Mouse (Mus musculus) left cerebral cortex, adult 11 months (tissue): ENCODE measurements around the gene Ldlr.

Source experiments
- DNase-seq: peaks from one replicate; pipeline ENCODE4 v3.0.0; 2022; ENCODE audit warnings: low spot score

The Ldlr gene

GRCm38 (mm10) chr9:21725224-21726121 lies 2.2 kb downstream of the Ldlr start:
- no peak for DNase-seq

DNA sequence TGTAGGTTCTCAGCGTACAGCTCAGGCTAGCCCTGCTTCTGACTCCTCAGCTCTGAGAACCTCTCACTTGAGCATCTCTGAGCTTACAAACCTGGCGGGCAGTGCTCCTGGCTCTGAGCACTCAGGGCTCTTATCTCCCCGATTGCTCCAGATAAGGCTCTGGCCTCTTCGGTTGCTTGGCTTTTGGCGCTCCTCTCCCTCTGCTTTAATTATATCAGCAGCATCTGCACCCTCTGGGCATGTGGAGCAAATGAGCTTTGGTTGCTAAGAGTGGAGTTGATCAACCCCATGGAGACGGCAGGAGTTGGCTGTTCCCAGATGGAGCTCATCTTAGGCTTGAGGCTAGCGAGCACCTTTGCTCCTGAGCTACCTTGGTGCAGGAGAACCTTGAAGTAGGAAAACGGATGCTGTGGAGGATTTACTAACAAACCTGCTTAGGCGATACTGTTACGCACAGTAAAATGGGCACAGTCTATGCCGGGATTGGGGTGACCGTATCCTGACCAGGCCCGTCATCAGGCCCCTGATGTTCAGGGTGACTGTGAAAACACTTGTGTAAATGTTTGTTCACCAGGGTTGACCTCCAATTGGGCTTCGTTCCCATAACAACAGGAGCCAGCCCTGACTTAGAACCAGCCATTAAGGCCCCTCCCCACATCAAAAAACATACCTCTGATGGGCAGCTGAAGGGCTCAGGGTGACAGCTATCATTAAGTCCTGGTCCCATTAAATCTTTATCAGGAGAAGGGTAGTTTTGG lies 3.1 kb downstream of the Ldlr start:
- no peak for DNase-seq

DNA sequence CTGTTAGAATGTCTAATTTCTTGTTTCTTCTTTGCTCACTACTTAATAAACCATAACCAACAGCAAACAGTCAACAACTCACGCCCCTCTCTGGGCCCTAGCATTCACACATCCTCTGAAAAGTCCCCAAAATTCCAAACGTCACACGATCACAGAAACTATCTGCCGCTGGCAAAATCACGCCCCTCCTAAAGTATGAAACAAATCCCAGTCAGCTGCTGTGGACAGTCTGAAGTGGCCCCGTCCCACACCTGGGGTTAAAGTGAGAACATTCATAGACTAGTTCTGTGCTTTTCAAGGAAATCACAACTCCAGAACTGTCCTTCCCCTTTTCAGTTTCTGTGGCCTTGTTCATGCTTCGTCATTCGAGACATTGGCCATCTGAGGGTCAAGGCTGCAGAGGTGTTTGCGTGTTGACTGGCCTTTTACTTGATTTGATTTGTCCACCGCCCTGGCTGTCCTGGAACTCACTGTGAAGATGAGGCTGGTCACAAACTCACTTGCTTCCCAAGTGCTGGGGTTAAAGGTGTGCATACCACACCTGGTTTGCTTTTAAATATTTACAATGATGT lies 5.1 kb downstream of the Ldlr start:
- no peak for DNase-seq

- DNase-seq = no peak
Measured at GRCm38 (mm10) chr9:21729264-21729663, 6.0 kb downstream of the Ldlr start.

DNA sequence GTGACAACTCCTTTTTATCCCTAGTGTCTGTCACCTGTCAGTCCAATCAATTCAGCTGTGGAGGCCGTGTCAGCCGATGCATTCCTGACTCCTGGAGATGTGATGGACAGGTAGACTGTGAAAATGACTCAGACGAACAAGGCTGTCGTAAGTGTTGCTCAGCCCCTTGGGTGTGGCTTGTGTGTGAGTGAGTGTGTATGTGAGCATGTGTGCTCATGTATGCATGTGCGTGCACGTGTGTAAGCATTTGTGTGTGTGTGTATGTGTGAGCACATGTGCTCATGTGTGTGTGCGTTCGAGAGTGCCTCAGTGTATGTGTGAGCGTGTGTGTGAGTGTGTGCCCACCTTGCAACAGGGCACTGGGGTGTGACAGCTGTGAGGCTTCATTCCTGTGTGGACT lies 9.0 kb downstream of the Ldlr start:
- no peak for DNase-seq

- DNase-seq = no peak
Measured at GRCm38 (mm10) chr9:21733446-21733845, 10.2 kb downstream of the Ldlr start.

DNA sequence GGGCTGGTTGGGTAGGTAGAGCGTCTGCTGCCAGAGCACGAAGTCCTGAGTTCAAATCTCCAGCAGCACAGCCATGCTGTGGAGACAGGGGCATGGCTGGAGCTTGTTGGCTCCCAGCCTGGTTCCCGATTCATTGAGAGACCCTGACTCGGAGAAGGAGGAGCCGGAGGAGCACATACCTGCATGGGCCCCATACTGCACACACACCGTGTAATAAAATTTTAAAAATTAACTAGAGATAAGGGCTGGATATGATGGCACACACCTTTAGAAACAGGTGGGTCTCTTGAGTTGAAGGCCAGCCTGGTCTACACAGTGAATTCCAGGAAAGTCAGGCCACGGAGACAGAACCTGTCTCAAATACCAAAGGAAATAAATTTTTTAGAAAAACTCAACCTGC lies 10.7 kb downstream of the Ldlr start:
- DNase-seq = no peak

DNA sequence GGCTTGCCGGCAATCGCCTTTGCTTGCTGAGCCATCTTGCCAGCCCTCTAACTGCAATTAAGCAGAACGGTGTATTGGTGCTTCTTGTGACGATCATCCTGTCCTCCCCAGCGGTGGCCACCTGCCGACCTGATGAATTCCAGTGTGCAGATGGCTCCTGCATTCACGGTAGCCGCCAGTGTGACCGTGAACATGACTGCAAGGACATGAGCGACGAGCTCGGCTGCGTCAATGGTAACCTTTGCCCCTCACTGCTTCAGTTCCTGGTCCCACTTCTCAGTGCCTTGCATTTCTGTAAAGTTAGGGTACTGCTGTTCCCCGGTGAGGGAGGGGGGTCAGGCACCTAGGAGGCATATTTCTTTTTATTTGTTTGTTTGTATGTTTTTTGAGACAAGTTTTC lies 11.8 kb downstream of the Ldlr start:
- no peak for DNase-seq

DNA sequence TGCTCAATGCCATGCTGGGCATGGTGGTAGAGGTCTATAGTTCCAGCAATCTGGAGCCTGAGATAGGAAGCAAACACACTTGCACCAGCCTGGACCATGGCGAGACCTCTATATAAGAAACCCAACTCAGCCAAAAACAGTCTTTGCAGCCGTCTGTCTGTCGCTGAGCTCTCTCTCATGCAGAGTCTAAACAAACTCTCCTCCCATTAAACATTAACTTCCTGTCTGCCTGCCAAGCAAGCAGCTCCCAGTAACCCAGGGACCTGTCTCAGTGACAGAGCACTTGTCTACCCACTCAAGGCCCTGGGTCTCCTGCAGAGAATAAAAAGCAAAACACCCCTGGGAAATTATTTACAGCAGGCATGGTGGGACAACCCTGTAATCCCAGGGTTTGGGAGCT lies 13.3 kb downstream of the Ldlr start:
- no peak for DNase-seq

DNA sequence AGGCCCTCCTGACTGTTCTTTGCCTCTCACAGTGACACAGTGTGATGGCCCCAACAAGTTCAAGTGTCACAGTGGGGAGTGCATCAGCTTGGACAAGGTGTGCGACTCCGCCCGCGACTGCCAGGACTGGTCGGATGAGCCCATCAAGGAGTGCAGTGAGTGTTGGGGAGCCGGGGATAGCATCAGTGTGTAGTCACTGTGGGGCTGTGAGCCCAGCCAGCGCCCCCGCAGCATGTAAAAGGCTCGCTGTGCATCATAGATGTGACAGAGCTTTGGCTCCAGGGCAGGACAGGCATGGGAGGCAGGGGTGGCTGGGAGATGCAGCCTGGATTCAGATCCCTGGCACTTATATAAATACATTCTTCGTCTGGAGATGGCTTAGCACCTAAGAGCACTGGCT lies 13.9 kb downstream of the Ldlr start:
- no peak for DNase-seq

DNA sequence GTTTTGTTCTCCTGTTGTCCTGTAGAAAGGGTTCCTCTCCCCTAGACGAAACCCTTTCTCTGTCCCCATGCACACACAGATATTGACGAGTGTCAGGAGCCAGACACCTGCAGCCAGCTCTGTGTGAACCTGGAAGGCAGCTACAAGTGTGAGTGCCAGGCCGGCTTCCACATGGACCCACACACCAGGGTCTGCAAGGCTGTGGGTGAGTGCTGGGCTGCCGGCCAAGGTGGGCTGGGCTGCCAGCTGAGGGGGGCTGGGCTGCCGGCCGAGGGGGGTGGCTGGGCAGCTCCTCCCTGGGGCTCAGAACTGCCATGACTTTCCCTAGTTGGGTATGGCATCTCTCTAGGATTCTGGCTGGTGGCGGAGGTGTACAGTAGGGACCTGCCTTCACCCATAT lies 15.5 kb downstream of the Ldlr start:
- DNase-seq = no peak

DNA sequence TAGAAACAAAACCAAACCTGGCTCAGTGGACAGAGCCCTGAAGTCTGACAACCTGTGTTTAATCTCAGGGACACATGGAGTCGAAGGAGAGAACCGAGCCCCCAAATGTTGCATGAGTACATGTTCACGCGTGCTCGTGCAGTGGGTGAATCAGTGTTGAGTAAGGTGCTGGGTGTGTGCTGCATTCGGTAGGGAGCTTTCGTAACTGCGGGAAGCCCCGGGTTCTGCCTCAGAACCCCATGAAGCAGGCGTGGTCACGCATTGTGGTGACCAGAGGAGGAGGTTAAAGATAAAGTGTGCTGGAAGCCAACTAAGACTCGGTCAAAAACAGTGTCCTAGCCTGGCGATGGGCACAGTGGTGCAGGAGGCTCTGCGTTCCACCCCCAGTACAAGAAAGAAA lies 17.1 kb downstream of the Ldlr start:
- no peak for DNase-seq

DNA sequence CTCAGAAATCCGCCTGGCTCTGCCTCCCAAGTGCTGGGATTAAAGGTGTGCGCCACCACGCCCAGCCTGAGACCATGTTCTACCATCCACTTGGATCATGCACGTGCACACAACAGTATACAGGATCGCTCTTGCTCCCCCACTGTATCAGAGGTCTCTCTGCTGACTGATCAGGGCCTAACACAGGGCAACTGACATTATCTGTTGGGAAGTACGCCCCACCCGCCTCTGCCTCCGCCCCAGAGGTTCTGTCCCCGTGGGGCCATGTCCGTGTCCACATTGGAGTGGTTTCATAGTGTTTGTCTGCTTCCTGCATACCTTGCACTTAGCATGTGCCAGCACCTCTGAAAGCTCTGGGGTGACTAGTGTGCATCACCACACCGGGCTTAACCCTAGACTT lies 18.2 kb downstream of the Ldlr start:
- no peak for DNase-seq

GRCm38 (mm10) chr9:21747238-21747774 lies 24.0 kb downstream of the Ldlr start:
- no peak for DNase-seq

DNA sequence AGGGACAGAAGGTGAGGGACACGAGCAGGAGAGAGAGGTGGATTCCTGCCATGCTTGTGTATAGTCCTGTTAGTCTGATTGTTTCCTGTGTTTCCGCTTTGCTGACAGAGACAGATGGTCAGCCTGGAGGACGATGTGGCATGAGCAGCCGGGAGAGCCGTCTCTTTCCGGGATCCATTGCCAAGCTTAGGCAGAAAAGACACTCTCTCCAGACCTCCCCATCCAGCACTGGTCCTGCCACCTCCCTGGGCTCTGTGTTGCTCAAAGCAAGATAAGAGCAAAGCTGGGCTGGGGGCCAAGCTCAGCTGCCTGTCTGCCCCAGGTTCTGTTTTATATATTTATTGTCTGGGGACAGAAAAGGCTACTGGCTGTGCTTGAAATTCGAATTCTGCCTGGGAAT lies 24.8 kb downstream of the Ldlr start:
- DNase-seq = no peak

GRCm38 (mm10) chr9:21748491-21748890 lies 25.2 kb downstream of the Ldlr start:
- DNase-seq = no peak

DNA sequence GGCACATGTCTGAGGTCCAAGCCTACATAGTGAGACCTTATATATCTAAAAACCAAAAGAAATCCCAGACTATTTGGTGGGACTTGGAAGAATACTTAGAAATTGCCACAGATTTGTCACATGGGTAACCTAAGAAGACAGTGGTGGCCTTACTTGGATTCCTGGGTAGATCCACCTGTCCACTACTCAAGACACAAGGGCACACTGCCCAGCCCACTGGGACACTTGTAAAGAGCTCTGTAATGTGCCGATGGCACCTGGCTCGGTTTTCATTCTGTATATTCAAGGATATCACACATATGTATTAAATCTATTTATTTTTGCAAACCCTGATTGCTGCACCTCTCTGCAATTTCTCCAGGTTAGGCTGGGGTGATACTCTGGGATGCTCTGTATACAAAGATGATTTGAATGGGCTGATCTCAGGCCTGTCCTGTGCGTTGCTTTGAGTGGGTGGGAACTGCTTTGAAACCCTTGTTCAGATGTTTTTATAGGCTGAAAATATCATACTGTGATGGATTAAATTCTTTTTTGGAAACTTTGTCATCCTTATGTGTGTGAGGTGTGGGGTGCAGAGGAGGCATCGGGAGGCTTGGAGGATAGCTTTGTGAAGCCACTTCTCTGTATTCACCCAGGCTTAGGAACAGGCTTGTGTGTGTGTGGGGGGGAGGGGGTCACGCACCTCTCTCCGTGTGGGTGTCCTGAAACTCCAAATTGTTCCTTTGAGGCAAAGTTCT lies 26.3 kb downstream of the Ldlr start:
- DNase-seq = no peak

GRCm38 (mm10) chr9:21750370-21750769 lies 27.1 kb downstream of the Ldlr start:
- DNase-seq = no peak

DNA sequence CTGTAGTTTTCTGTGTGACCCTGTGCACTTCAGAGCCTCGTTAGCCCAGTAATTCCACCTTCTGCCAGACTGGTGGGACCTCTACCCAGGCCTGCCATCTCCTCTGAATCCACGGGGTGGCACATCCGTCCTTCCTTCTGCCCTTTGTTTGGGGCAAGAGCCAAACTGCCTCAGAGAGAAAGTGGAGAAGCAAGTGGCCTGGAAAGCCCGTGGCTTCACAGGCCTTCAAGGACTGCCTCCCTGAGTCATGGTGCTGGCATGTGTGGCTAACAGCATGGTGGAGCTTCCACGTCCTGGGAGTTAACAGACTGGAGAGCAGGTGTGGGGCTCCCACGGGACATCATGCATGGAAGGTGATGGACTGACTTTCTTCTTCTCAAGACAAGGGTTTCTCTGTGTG lies 28.1 kb downstream of the Ldlr start:
- no peak for DNase-seq

- DNase-seq = no peak
Measured at GRCm38 (mm10) chr9:21752252-21752792, 29.0 kb downstream of the Ldlr start.

- DNase-seq = no peak
Measured at GRCm38 (mm10) chr9:21754003-21754402, 30.7 kb downstream of the Ldlr start.
